Mouse (Mus musculus): Measurements from ENCODE around the gene Lman1l. TPM values are rescaled to one million over a fixed set of nuclear protein-coding genes. Genes with fewer than 3 reads are reported as not detected.

The Lman1l gene
- polyA plus RNA-seq, 1 experiment from 2014 or later = not detected

DNA sequence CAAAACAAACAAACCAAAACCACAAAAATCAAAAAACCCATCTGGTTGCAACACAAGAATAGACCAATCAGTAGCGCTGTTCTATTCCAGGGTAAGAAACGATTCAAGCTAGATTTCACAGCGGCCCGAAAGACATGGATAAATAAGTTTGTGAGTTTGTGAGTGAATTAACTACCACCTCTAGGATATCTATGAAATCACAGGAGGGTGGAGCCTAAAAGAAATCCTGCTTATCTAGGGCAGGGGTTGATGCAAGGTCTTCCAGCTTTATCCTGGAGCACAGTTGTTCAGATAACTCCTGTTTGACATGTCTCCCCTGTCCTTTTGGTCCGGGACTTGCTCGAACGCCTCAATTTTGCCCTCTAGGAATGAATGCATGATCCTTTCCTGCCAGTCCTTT lies 60.3 kb downstream of the Lman1l start:
- H3K27me3 ChIP-seq (ENCODE audit: control insufficient read depth, insufficient read depth, low read length) = no peaks in the 10 kb centered on the region
- H3K9me3 ChIP-seq (ENCODE audit: control insufficient read depth, low read depth, low read length) = no peaks in the 10 kb centered on the region
- peak overlapping the region; percentile 48; the same call in 1 of the 2 replicates for H3K27ac ChIP-seq (ENCODE audit: low read length)
- H3K4me1 ChIP-seq (ENCODE audit: control insufficient read depth, insufficient read depth, low read length) = peaks cover 27% of the 10 kb centered on the region
- H3K36me3 ChIP-seq (ENCODE audit: control insufficient read depth, insufficient read depth, low read length) = no peaks in the 10 kb centered on the region
- peak overlapping the region; percentile 83 for H3K4me2 ChIP-seq (replicated peaks; ENCODE audit: low read depth, low read length)
- 28% methylated on average over 7 of the region's 7 CpGs for WGBS
- H3K9ac ChIP-seq (replicated peaks; ENCODE audit: low read depth, low read length) = peak overlapping the region; percentile 15
- ATAC-seq (ENCODE audit: insufficient number of reproducible peaks, insufficient read depth, low FRiP score, low read depth) = no peak
- peak overlapping the region; percentile 50 for H3K4me3 ChIP-seq (ENCODE audit: low read depth, low read length)

GRCm38 (mm10) chr9:57559568-57559967 lies 61.0 kb downstream of the Lman1l start:
- Histone ChIP-seq H3K27me3 (ENCODE audit: control insufficient read depth, insufficient read depth, low read length) (no peaks in the 10 kb centered on the region), H3K9me3 (ENCODE audit: control insufficient read depth, low read depth, low read length) (no peaks in the 10 kb centered on the region), H3K4me2 (replicated peaks; ENCODE audit: low read depth, low read length) (no peak overlapping the region), H3K4me3 (ENCODE audit: low read depth, low read length) (no peak overlapping the region), H3K27ac (ENCODE audit: low read length) (no peak overlapping the region), H3K9ac (replicated peaks; ENCODE audit: low read depth, low read length) (no peak overlapping the region), H3K4me1 (ENCODE audit: control insufficient read depth, insufficient read depth, low read length) (peaks cover 27% of the 10 kb centered on the region), H3K36me3 (ENCODE audit: control insufficient read depth, insufficient read depth, low read length) (no peaks in the 10 kb centered on the region)
- no peak for ATAC-seq (ENCODE audit: insufficient number of reproducible peaks, insufficient read depth, low FRiP score, low read depth)
- 57% methylated on average over 2 of the region's 2 CpGs for WGBS

GRCm38 (mm10) chr9:57558625-57559024 lies 61.9 kb downstream of the Lman1l start:
- 85% methylated on average over 4 of the region's 4 CpGs for WGBS
- H3K9me3 ChIP-seq (ENCODE audit: control insufficient read depth, low read depth, low read length) = no peaks in the 10 kb centered on the region
- H3K27me3 ChIP-seq (ENCODE audit: control insufficient read depth, insufficient read depth, low read length) = no peaks in the 10 kb centered on the region
- no peak overlapping the region for H3K4me3 ChIP-seq (ENCODE audit: low read depth, low read length)
- no peak overlapping the region for H3K4me2 ChIP-seq (replicated peaks; ENCODE audit: low read depth, low read length)
- H3K36me3 ChIP-seq (ENCODE audit: control insufficient read depth, insufficient read depth, low read length) = no peaks in the 10 kb centered on the region
- no peak for ATAC-seq (ENCODE audit: insufficient number of reproducible peaks, insufficient read depth, low FRiP score, low read depth)
- H3K27ac ChIP-seq (ENCODE audit: low read length) = no peak overlapping the region
- no peak overlapping the region for H3K9ac ChIP-seq (replicated peaks; ENCODE audit: low read depth, low read length)
- H3K4me1 ChIP-seq (ENCODE audit: control insufficient read depth, insufficient read depth, low read length) = peaks cover 25% of the 10 kb centered on the region

GRCm38 (mm10) chr9:57557215-57557614 lies 63.4 kb downstream of the Lman1l start:
- 80% methylated on average over 3 of the region's 3 CpGs for WGBS
- H3K36me3 ChIP-seq (ENCODE audit: control insufficient read depth, insufficient read depth, low read length) = no peaks in the 10 kb centered on the region
- H3K27ac ChIP-seq (ENCODE audit: low read length) = no peak overlapping the region
- no peaks in the 10 kb centered on the region for H3K9me3 ChIP-seq (ENCODE audit: control insufficient read depth, low read depth, low read length)
- no peak overlapping the region for H3K4me2 ChIP-seq (replicated peaks; ENCODE audit: low read depth, low read length)
- no peak overlapping the region for H3K4me3 ChIP-seq (ENCODE audit: low read depth, low read length)
- H3K9ac ChIP-seq (replicated peaks; ENCODE audit: low read depth, low read length) = no peak overlapping the region
- H3K27me3 ChIP-seq (ENCODE audit: control insufficient read depth, insufficient read depth, low read length) = no peaks in the 10 kb centered on the region
- H3K4me1 ChIP-seq (ENCODE audit: control insufficient read depth, insufficient read depth, low read length) = peaks cover 14% of the 10 kb centered on the region
- no peak for ATAC-seq (ENCODE audit: insufficient number of reproducible peaks, insufficient read depth, low FRiP score, low read depth)

Other genes with a start within 250 kb of the Lman1l start
- gene Ppcdc, start 180.7 kb downstream of the Lman1l start, polyA plus RNA-seq (2014; fragmentation: Nextera tagmentation; extraction: Ambion mirVana) = 30.1 and 32.7 TPM in 2 replicates
- gene Scamp5, start 152.7 kb downstream of the Lman1l start, polyA plus RNA-seq (2014; fragmentation: Nextera tagmentation; extraction: Ambion mirVana) = 17.9 and 20.0 TPM in 2 replicates
- gene Rpp25, start 116.7 kb downstream of the Lman1l start, polyA plus RNA-seq (2014; fragmentation: Nextera tagmentation; extraction: Ambion mirVana) = 3.8 and 4.8 TPM in 2 replicates
- gene Cox5a, start 99.5 kb downstream of the Lman1l start, polyA plus RNA-seq (2014; fragmentation: Nextera tagmentation; extraction: Ambion mirVana) = 525 and 538 TPM in 2 replicates
- gene Fam219b, start 83.2 kb downstream of the Lman1l start, polyA plus RNA-seq (2014; fragmentation: Nextera tagmentation; extraction: Ambion mirVana) = 22.5 and 23.6 TPM in 2 replicates
- 31.8 and 33.1 TPM in 2 replicates for gene Mpi, start 68.0 kb downstream of the Lman1l start, polyA plus RNA-seq (2014; fragmentation: Nextera tagmentation; extraction: Ambion mirVana)
- 85.2 and 87.8 TPM in 2 replicates for gene Scamp2, start 59.8 kb downstream of the Lman1l start, polyA plus RNA-seq (2014; fragmentation: Nextera tagmentation; extraction: Ambion mirVana)
- 14.4 and 15.3 TPM in 2 replicates for gene Ulk3, start 31.3 kb downstream of the Lman1l start, polyA plus RNA-seq (2014; fragmentation: Nextera tagmentation; extraction: Ambion mirVana)
- gene Cplx3, start 14.5 kb downstream of the Lman1l start, polyA plus RNA-seq (2014; fragmentation: Nextera tagmentation; extraction: Ambion mirVana) = not detected in 2 replicates
- gene Csk, start 32.9 kb upstream of the Lman1l start, polyA plus RNA-seq (2014; fragmentation: Nextera tagmentation; extraction: Ambion mirVana) = 29.1 and 30.9 TPM in 2 replicates
- not detected in 2 replicates for gene Cyp1a2, start 62.9 kb upstream of the Lman1l start, polyA plus RNA-seq (2014; fragmentation: Nextera tagmentation; extraction: Ambion mirVana)
- gene Cyp1a1, start 67.2 kb upstream of the Lman1l start, polyA plus RNA-seq (2014; fragmentation: Nextera tagmentation; extraction: Ambion mirVana) = not detected in 2 replicates
- 22.8 and 23.1 TPM in 2 replicates for gene Edc3, start 87.8 kb upstream of the Lman1l start, polyA plus RNA-seq (2014; fragmentation: Nextera tagmentation; extraction: Ambion mirVana)
- 66.0 and 73.1 TPM in 2 replicates for gene Clk3, start 145.1 kb upstream of the Lman1l start, polyA plus RNA-seq (2014; fragmentation: Nextera tagmentation; extraction: Ambion mirVana)
- gene Arid3b, start 216.0 kb upstream of the Lman1l start, polyA plus RNA-seq (2014; fragmentation: Nextera tagmentation; extraction: Ambion mirVana) = 5.5 and 8.5 TPM in 2 replicates